Mouse (Mus musculus) hindbrain, embryonic 15.5 days (tissue): ENCODE results near the gene Gm20441. TPM values are rescaled to one million over a fixed set of nuclear protein-coding genes. Genes with fewer than 3 reads are reported as not detected.

ENCODE experiments used
- ATAC-seq: fragments of 200-750 bp; cut with Nextera tagmentation; 2 replicates; pipeline ENCODE4 v1.8.0; 2017; ENCODE audit warnings: low read depth, moderate number of reproducible peaks, moderate TSS enrichment; ENCODE audit not compliant: low FRiP score
- H3K27ac ChIP-seq: fragments of 300-500 bp; sonication (generic); replicated peaks from 2 replicates; pipeline ENCODE4 v1.5.1; 2015; ENCODE audit warnings: mild to moderate bottlenecking, inconsistent platforms
- H3K27me3 ChIP-seq: fragments of 300-500 bp; sonication (generic); 2 replicates; pipeline ENCODE4 v1.6.1; 2015; ENCODE audit warnings: control low read depth, inconsistent platforms
- H3K36me3 ChIP-seq: fragments of 300-500 bp; sonication (generic); 2 replicates; pipeline ENCODE4 v1.6.1; 2015; ENCODE audit warnings: control low read depth, inconsistent platforms
- H3K4me1 ChIP-seq: fragments of 300-500 bp; sonication (generic); replicated peaks from 2 replicates; pipeline ENCODE4 v1.6.1; 2015; ENCODE audit warnings: control low read depth, inconsistent platforms
- H3K4me2 ChIP-seq: fragments of 300-500 bp; sonication (generic); 2 replicates; pipeline ENCODE4 v1.6.1; 2015; ENCODE audit warnings: moderate library complexity, mild to moderate bottlenecking, inconsistent platforms
- H3K4me3 ChIP-seq: fragments of 300-500 bp; sonication (generic); 2 replicates; pipeline ENCODE4 v1.5.1; 2015; ENCODE audit warnings: mild to moderate bottlenecking, inconsistent platforms
- H3K9ac ChIP-seq: fragments of 300-500 bp; sonication (generic); 2 replicates; pipeline ENCODE4 v1.6.1; 2015; ENCODE audit warnings: inconsistent platforms
- H3K9me3 ChIP-seq: fragments of 300-500 bp; sonication (generic); 2 replicates; pipeline ENCODE4 v1.6.1; 2016; ENCODE audit warnings: control low read depth, inconsistent platforms
- WGBS: fragments of 180-500 bp; shearing (Covaris S2); methylation state at CpG from one replicate; pipeline ENCODE4 v1.1.7; 2015; 5-methylcytosine and 5-hydroxymethylcytosine counted together
- polyA plus RNA-seq: library from polyadenylated mRNA; unstranded; fragments of >200 nt; fragmentation: Nextera tagmentation; extraction: Ambion mirVana; gene quantifications from 2 replicates; pipeline ENCODE4 v1.2.1, GENCODE M21; 2015

Gene Gm20441
- polyA plus RNA-seq = not detected in 2 replicates

DNA sequence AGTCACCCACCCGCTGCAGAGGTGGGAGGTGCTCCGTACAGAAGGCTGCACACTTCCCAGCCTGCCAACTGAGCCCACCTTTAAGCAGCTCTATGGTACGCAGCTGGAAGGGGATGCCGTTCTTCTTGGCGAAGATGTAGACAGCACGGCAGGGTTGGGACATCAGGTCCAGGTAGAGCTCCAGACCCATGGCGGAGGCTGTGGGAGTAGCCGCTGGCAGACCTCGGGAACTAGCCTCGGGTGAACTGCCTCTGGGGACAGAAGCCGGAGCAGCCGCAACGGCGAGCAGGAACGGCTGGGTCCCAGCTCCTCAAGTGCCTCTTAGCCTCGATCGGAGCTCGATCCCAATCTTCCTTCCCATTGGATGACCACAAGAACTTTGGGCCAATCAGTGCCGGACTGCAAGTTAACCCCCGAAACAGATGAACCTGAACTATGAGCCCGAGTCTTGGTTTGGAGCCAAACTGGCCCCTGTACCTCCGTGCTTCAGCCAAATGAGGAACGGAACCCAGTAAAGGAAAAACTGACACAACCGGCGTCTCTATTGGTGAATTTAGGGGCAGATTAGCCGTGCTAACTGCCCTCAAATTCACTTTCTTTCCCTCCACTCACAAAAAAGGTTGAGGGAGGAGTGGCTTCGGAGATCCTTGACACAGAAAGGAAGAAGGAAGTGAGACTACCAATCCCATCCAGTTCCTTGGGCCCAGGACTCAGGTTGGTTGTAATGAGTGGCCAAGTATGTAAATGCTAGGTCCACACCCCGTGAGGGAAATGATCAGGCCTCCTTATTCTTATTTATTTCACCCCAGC, at the start of gene Gm20441, which contains the start of gene Gstt3:
Gm20441 (minus strand) TSS at position 186 of the 810 bp plus-strand sequence.
Gstt3 (minus strand) TSS at position 646 of the 810 bp plus-strand sequence.
- H3K4me1 ChIP-seq = peaks cover 12% of the 10 kb centered on the region
- H3K4me2 ChIP-seq = peak within 1 kb of the TSS; percentile 91
- H3K27me3 ChIP-seq = peaks cover 50% of the 10 kb centered on the region
- peak within 1 kb of the TSS; percentile 36 for H3K9ac ChIP-seq
- no peaks in the 10 kb centered on the region for H3K9me3 ChIP-seq
- ATAC-seq = peak; percentile 42; the same call in 1 of the 2 replicates
- no peaks in the 10 kb centered on the region for H3K36me3 ChIP-seq
- WGBS = 2% methylated on average over 28 of the region's 28 CpGs
- no peak within 1 kb of the TSS for H3K27ac ChIP-seq
- H3K4me3 ChIP-seq = peak within 1 kb of the TSS; percentile 40

DNA sequence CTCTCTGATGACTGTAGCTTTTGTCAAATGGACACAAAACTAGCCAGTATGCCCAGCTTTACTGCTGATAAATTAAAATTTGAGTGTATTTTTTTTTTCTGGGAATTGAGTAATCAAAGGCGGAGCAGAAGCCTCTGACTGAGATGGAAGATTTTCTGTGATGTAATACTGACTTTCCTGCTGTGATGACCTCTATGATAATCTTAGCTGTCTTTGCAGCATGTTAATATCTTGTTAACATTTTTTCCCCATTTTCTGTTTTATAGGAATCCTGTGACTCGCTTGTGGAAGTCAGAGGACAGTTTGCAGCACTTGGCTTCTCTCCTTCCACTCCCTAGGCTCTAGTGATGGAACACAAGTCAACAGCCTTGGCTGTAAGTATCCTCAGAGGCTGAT, 49.5 kb upstream of the Gm20441 start:
- no peak overlapping the region for H3K9ac ChIP-seq
- 95% methylated on average over 2 of the region's 2 CpGs for WGBS
- H3K4me2 ChIP-seq = no peak overlapping the region

GRCm38 (mm10) chr10:75829529-75830274, 48.9 kb upstream of the Gm20441 start:
- Histone ChIP-seq H3K9me3 (no peaks in the 10 kb centered on the region), H3K4me2 (no peak overlapping the region), H3K4me1 (peaks cover 13% of the 10 kb centered on the region), H3K36me3 (no peaks in the 10 kb centered on the region), H3K4me3 (no peak overlapping the region), H3K27me3 (peaks cover 16% of the 10 kb centered on the region; the same call in 1 of the 2 replicates), H3K27ac (no peak overlapping the region), H3K9ac (no peak overlapping the region)
- ATAC-seq = no peak
- WGBS = 80% methylated on average over 2 of the region's 2 CpGs

More for the DNA sequence above, 49.5 kb upstream of the Gm20441 start:
- H3K36me3 ChIP-seq = no peaks in the 10 kb centered on the region
- H3K4me1 ChIP-seq = peaks cover 19% of the 10 kb centered on the region
- no peak overlapping the region for H3K4me3 ChIP-seq
- no peak overlapping the region for H3K27ac ChIP-seq
- no peak for ATAC-seq
- peaks cover 16% of the 10 kb centered on the region; the same call in 1 of the 2 replicates for H3K27me3 ChIP-seq
- no peaks in the 10 kb centered on the region for H3K9me3 ChIP-seq

DNA sequence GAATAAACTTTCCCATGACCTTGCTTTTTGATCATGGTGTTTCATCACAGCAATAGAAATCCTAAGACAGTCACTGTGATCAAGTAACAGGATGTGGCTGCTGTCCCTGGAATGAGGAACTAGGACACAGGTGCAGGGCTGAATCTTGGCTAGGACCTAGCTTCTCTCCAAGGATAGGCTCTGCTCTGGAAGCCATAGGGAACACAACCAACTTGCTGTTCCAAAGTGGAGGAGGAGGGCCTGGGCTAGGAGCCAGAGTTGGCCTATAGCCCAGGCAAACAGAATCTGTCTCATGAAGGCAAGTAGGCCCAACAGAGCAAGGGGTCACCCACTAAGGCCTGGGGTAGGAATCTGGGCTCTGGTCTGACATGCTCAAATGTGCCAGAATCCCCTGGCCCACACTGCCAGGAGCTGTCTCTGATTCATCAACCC, 47.8 kb upstream of the Gm20441 start:
- Histone ChIP-seq H3K27me3 (peaks cover 10% of the 10 kb centered on the region; the same call in 1 of the 2 replicates), H3K36me3 (no peaks in the 10 kb centered on the region), H3K4me2 (no peak overlapping the region), H3K4me1 (peaks cover 2% of the 10 kb centered on the region; the same call in 1 of the 2 replicates), H3K27ac (no peak overlapping the region), H3K4me3 (no peak overlapping the region), H3K9me3 (no peaks in the 10 kb centered on the region), H3K9ac (no peak overlapping the region)
- ATAC-seq = peak; percentile 89

GRCm38 (mm10) chr10:75827668-75828360, 47.1 kb upstream of the Gm20441 start:
- H3K27ac ChIP-seq = no peak overlapping the region
- H3K4me3 ChIP-seq = no peak overlapping the region
- no peak overlapping the region for H3K4me2 ChIP-seq
- WGBS = 87% methylated on average over 4 of the region's 4 CpGs
- 0 out of 2 replicates have a peak, but pooled peaks cover 3% of the 10 kb centered on the region for H3K27me3 ChIP-seq
- H3K9ac ChIP-seq = no peak overlapping the region
- H3K9me3 ChIP-seq = no peaks in the 10 kb centered on the region
- H3K4me1 ChIP-seq = no peaks in the 10 kb centered on the region
- 0 out of 2 replicates have a peak, but pooled peaks have one; percentile 16 for ATAC-seq
- H3K36me3 ChIP-seq = no peaks in the 10 kb centered on the region

DNA sequence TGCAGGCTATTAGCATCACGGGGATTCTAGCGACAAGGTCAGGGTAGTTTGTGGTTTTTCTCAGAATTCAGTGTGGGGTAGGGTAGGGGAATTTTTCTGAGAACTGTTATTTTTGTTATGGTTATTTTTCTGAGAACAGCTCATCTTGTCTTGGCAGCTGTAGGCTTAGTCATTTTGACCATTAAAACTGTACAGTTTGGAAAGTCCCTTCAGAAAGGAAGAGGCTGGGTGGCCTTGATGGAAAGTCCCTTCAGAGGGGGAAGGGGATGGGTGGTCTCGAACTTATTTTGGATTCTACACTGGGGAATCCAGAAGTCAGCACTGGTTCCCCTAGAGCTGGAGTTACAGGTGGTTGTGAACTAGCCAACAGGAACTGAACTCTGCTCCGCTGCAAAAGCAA, 43.8 kb upstream of the Gm20441 start:
- no peak for ATAC-seq
- no peaks in the 10 kb centered on the region for H3K9me3 ChIP-seq
- H3K27ac ChIP-seq = no peak overlapping the region
- H3K27me3 ChIP-seq = no peaks in the 10 kb centered on the region
- no peak overlapping the region for H3K9ac ChIP-seq
- no peaks in the 10 kb centered on the region for H3K4me1 ChIP-seq
- no peaks in the 10 kb centered on the region for H3K36me3 ChIP-seq
- no peak overlapping the region for H3K4me2 ChIP-seq
- 93% methylated on average over 4 of the region's 4 CpGs for WGBS
- H3K4me3 ChIP-seq = no peak overlapping the region

- no peak overlapping the region for H3K4me3 ChIP-seq
- no peak overlapping the region for H3K27ac ChIP-seq
- 100% methylated on average over 1 of the region's 1 CpGs for WGBS
Observed at GRCm38 (mm10) chr10:75823782-75824181, 43.0 kb upstream of the Gm20441 start.

DNA sequence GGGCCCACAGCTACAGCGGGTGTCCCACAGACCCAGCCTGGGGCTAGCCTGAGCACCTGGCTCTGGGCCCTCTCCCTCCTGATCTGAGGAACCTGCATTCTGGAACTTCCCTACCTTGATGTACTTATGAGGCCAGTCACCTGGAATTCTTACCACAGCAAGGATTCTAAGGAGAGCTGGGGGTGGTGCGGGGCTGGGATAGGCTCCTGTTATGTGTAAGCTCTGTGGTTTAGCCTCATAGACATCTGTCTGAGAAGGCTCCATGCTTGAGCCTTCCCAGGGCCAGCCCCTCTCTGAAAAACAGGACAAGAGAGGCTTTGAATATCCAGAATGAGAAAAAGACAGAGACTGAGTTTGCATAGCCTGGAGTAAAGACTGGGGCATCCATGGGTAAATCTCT, 41.7 kb upstream of the Gm20441 start, which contains the start of gene Gstt4:
Gstt4 (minus strand) TSS at position 101 of the 400 bp plus-strand sequence.
- WGBS = 93% methylated on average over 2 of the region's 2 CpGs

More at GRCm38 (mm10) chr10:75823782-75824181, 43.0 kb upstream of the Gm20441 start:
- Histone ChIP-seq H3K27me3 (no peaks in the 10 kb centered on the region), H3K9me3 (no peaks in the 10 kb centered on the region), H3K4me1 (no peaks in the 10 kb centered on the region), H3K36me3 (no peaks in the 10 kb centered on the region), H3K9ac (no peak overlapping the region), H3K4me2 (no peak overlapping the region)
- no peak for ATAC-seq

GRCm38 (mm10) chr10:75819882-75820281, 39.1 kb upstream of the Gm20441 start:
- no peak overlapping the region for H3K27ac ChIP-seq
- H3K9me3 ChIP-seq = no peaks in the 10 kb centered on the region
- H3K4me2 ChIP-seq = no peak overlapping the region
- no peaks in the 10 kb centered on the region for H3K4me1 ChIP-seq
- H3K27me3 ChIP-seq = no peaks in the 10 kb centered on the region
- H3K36me3 ChIP-seq = no peaks in the 10 kb centered on the region
- ATAC-seq = no peak
- no peak overlapping the region for H3K9ac ChIP-seq
- WGBS = 93% methylated on average over 5 of the region's 5 CpGs
- no peak overlapping the region for H3K4me3 ChIP-seq

More for the DNA sequence above, 41.7 kb upstream of the Gm20441 start, which contains the start of gene Gstt4:
- Histone ChIP-seq H3K27ac (no peak within 1 kb of the TSS), H3K9me3 (no peaks in the 10 kb centered on the region), H3K4me2 (no peak within 1 kb of the TSS), H3K4me3 (no peak within 1 kb of the TSS), H3K9ac (no peak within 1 kb of the TSS), H3K36me3 (no peaks in the 10 kb centered on the region), H3K27me3 (no peaks in the 10 kb centered on the region), H3K4me1 (no peaks in the 10 kb centered on the region)
- no peak for ATAC-seq

DNA sequence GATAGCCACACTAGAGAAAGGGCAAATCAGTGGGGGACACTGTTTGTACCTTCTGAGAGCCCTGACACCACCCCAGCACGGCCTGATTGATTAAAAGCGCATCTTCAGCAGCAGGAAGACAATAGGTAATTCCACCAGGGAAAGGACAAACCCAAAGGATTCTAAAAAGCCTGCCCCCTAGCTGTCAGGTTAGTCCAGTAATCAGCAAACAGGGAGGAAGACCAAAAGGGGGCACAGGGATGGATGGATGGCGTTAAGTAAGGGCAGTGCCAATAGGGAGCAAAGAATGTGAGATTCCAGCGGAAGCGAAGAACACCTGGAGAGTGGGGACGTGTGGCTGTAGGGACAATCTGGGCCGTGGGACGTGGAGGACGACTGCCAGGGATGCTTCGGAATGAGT, 37.9 kb upstream of the Gm20441 start:
- ATAC-seq = no peak
- Histone ChIP-seq H3K36me3 (no peaks in the 10 kb centered on the region), H3K9ac (no peak overlapping the region), H3K27ac (no peak overlapping the region), H3K4me1 (no peaks in the 10 kb centered on the region), H3K4me2 (no peak overlapping the region), H3K27me3 (no peaks in the 10 kb centered on the region), H3K9me3 (no peaks in the 10 kb centered on the region), H3K4me3 (no peak overlapping the region)
- whole genome bisulfite sequencing = 64% methylated on average over 10 of the region's 10 CpGs

DNA sequence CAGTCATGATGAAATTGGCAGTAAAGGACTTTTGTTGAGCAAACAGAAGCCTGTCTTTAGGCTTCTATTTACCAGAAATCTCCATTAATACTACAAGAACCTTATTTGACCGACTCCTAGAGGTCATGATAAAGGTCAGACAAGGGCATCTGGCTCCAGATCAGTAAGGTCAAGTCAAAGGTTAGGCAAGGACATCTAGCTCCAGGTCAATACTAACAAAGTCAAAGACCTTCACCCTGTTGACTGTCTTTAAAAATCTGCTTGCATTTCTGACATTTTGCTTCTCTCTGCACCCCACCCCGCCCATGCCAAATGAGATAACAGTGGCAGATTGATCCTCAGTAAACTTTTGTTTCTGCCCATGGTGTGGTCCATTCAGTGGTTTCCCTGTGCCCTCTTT, 23.5 kb upstream of the Gm20441 start:
- ATAC-seq = no peak

More for the DNA sequence above, 23.5 kb upstream of the Gm20441 start:
- Histone ChIP-seq H3K27me3 (no peaks in the 10 kb centered on the region), H3K9ac (no peak overlapping the region), H3K4me3 (no peak overlapping the region), H3K27ac (no peak overlapping the region), H3K36me3 (no peaks in the 10 kb centered on the region), H3K4me1 (no peaks in the 10 kb centered on the region), H3K9me3 (no peaks in the 10 kb centered on the region), H3K4me2 (no peak overlapping the region)
- WGBS = 75% methylated on average over 2 of the region's 2 CpGs
